Mouse (Mus musculus): ENCODE data around the gene Plod1.

- no peak for TF ChIP-seq CTCF (IDR thresholded peaks at IDR 0.05; ENCODE audit: control insufficient read depth, insufficient read depth, low read length)
- TF ChIP-seq POLR2A (IDR thresholded peaks at IDR 0.05; ENCODE audit: borderline replicate concordance, control insufficient read depth, low read depth, low read length) = no peak
Observed at GRCm38 (mm10) chr4:147865651-147866050, 70.9 kb downstream of the Plod1 start.

All from bone marrow, adult 2 months (tissue).